Comparison of ENCODE assay signal across 16 mouse cellular contexts in genomic region chr5:118313766-118314165, GRCm38 (mm10).
"Had no signal": no experiment of that assay in that cellular context is flagged by ENCODE, and none has a peak within 500 bp of the region (broad histone marks: within the 10 kb centered on the region; RNA-seq: fewer than 3 reads in every experiment).

No protein-coding gene starts in this region.

- H3K9me3 ChIP-seq: neural tube, embryonic 13.5 days; neural tube, embryonic 15.5 days; stomach, embryonic 15.5 days had no signal

- DNase-seq: retina, postnatal 1 day; right cerebral cortex, adult 18-20 months; right cerebral cortex, postnatal 14 days; right cerebral cortex, postnatal 25 days; right cerebral cortex, postnatal 4 days; spleen, adult 18-20 months; thymus, adult 18-20 months; thymus, adult 2 months; thymus, postnatal 14 days; thymus, postnatal 25 days; thymus, postnatal 36 days; thymus, postnatal 4 days had no signal

- H3K27ac ChIP-seq: neural tube, embryonic 13.5 days; neural tube, embryonic 15.5 days; stomach, embryonic 15.5 days; stomach, postnatal 0 days had no signal

- H3K27me3 ChIP-seq: neural tube, embryonic 13.5 days; neural tube, embryonic 15.5 days; stomach, embryonic 15.5 days had no signal

- H3K36me3 ChIP-seq: neural tube, embryonic 13.5 days; neural tube, embryonic 15.5 days; stomach, embryonic 15.5 days had no signal

- H3K4me3 ChIP-seq: neural tube, embryonic 13.5 days; neural tube, embryonic 15.5 days; stomach, embryonic 15.5 days had no signal

- H3K4me2 ChIP-seq: neural tube, embryonic 13.5 days; neural tube, embryonic 15.5 days; stomach, embryonic 15.5 days had no signal

- H3K9ac ChIP-seq: neural tube, embryonic 13.5 days; neural tube, embryonic 15.5 days; stomach, embryonic 15.5 days had no signal
